Mouse (Mus musculus) kidney, adult 2 months (tissue): ENCODE data around the gene Rps28. TPM values are rescaled to one million over a fixed set of nuclear protein-coding genes. Genes with fewer than 3 reads are reported as not detected.

Experiments used
- DNase-seq: peaks from one replicate; pipeline ENCODE4 v3.0.0; 2021
- H3K27ac ChIP-seq: fragments of 200-500 bp; 2 replicates; pipeline ENCODE4 v1.5.1; 2012; ENCODE audit warnings: low read depth, low read length, control low read depth, inconsistent platforms; ENCODE audit not compliant: insufficient read depth
- H3K27me3 ChIP-seq: fragments of 200-500 bp; replicated peaks from 2 replicates; pipeline ENCODE4 v1.6.1; 2012; ENCODE audit warnings: mild to moderate bottlenecking, moderate library complexity, low read length, inconsistent platforms; ENCODE audit not compliant: control insufficient read depth, insufficient read depth
- H3K36me3 ChIP-seq: fragments of 200-500 bp; 2 replicates; pipeline ENCODE4 v1.6.1; 2012; ENCODE audit warnings: mild to moderate bottlenecking, moderate library complexity, low read length, inconsistent platforms; ENCODE audit not compliant: control insufficient read depth, insufficient read depth
- H3K4me1 ChIP-seq: fragments of 200-500 bp; 2 replicates; pipeline ENCODE4 v1.6.1; 2011; ENCODE audit warnings: low read length; ENCODE audit not compliant: control insufficient read depth, insufficient read depth
- H3K4me3 ChIP-seq: fragments of 200-500 bp; 2 replicates; pipeline ENCODE4 v1.5.1; 2011; ENCODE audit warnings: mild to moderate bottlenecking, low read depth, low read length, control low read depth; ENCODE audit not compliant: insufficient read depth
- CTCF ChIP-seq: fragments of 200-500 bp; conservative IDR thresholded peaks from 2 replicates; pipeline ENCODE4 v1.5.1; 2011; ENCODE audit warnings: low read depth, mild to moderate bottlenecking, control low read depth, low read length, moderate library complexity, mixed read lengths; ENCODE audit not compliant: insufficient read depth, insufficient read length
- POLR2A ChIP-seq: fragments of 200-500 bp; IDR thresholded peaks from one replicate; pipeline ENCODE4 v1.6.1; 2011; ENCODE audit warnings: low read depth, low read length, control low read depth
- WGBS: fragments of 180-500 bp; shearing (Covaris S2); methylation state at CpG from one replicate; pipeline ENCODE4 v1.1.7; 2018; 5-methylcytosine and 5-hydroxymethylcytosine counted together
- polyA plus RNA-seq: library from polyadenylated mRNA; depleted of rRNA; stranded (reverse); fragments of >200 nt; gene quantifications from 2 replicates; pipeline ENCODE4 v1.2.3, GENCODE M21; 2012

The Rps28 gene
- polyA plus RNA-seq, 1 experiment, result 1,023 TPM

GRCm38 (mm10) chr17:33822436-33822959, 1.9 kb downstream of the Rps28 start:
- TF ChIP-seq CTCF (no peak), POLR2A (no peak)
- Histone ChIP-seq H3K4me1 (peaks cover 15% of the 10 kb centered on the region), H3K27me3 (no peaks in the 10 kb centered on the region), H3K4me3 (no peak overlapping the region), H3K27ac (no peak overlapping the region), H3K36me3 (peaks cover 2% of the 10 kb centered on the region; the same call in 1 of the 2 replicates)
- DNase-seq, result no peak
- WGBS, result 75% methylated on average over 1 of the region's 1 CpGs

GRCm38 (mm10) chr17:33817969-33818643, 6.3 kb downstream of the Rps28 start:
- H3K27me3 ChIP-seq, result no peaks in the 10 kb centered on the region
- peak overlapping the region; percentile 2; the same call in 1 of the 2 replicates for H3K27ac ChIP-seq
- no peak for DNase-seq
- WGBS, result 18% methylated on average over 33 of the region's 33 CpGs
- H3K4me3 ChIP-seq, result peak overlapping the region; percentile 49
- H3K4me1 ChIP-seq, result peaks cover 8% of the 10 kb centered on the region; the same call in 1 of the 2 replicates
- peaks cover 2% of the 10 kb centered on the region; the same call in 1 of the 2 replicates for H3K36me3 ChIP-seq
- TF ChIP-seq CTCF (no peak), POLR2A (no peak)

- H3K4me3 ChIP-seq, result peak overlapping the region; percentile 59
- H3K27me3 ChIP-seq, result no peaks in the 10 kb centered on the region
- no peaks in the 10 kb centered on the region; the same call in 1 of the 2 replicates for H3K36me3 ChIP-seq
- WGBS, result under 1% methylated on average over 89 of the region's 89 CpGs
- H3K27ac ChIP-seq, result peak overlapping the region; percentile 80
- TF ChIP-seq CTCF, result no peak
- peaks cover 8% of the 10 kb centered on the region; the same call in 1 of the 2 replicates for H3K4me1 ChIP-seq
- DNase-seq, result peak; percentile 95
Observed at GRCm38 (mm10) chr17:33817184-33817968, 7.0 kb downstream of the Rps28 start.

GRCm38 (mm10) chr17:33816612-33817011, 7.8 kb downstream of the Rps28 start:
- peak overlapping the region; percentile 59 for H3K4me3 ChIP-seq
- no peaks in the 10 kb centered on the region for H3K27me3 ChIP-seq
- H3K36me3 ChIP-seq, result no peaks in the 10 kb centered on the region
- peaks cover 8% of the 10 kb centered on the region; the same call in 1 of the 2 replicates for H3K4me1 ChIP-seq
- peak; percentile 43 for DNase-seq
- peak overlapping the region; percentile 80 for H3K27ac ChIP-seq
- TF ChIP-seq POLR2A (no peak), CTCF (no peak)
- 40% methylated on average over 5 of the region's 5 CpGs for WGBS

GRCm38 (mm10) chr17:33815399-33815798, 9.0 kb downstream of the Rps28 start:
- peaks cover 8% of the 10 kb centered on the region; the same call in 1 of the 2 replicates for H3K4me1 ChIP-seq
- WGBS, result 90% methylated on average over 6 of the region's 6 CpGs
- H3K27ac ChIP-seq, result 0 out of 2 replicates have a peak overlapping the region, but pooled peaks have one; percentile 24

GRCm38 (mm10) chr17:33812990-33813389, 11.4 kb downstream of the Rps28 start:
- peak; percentile 83 for DNase-seq
- Histone ChIP-seq H3K27me3 (no peaks in the 10 kb centered on the region), H3K27ac (peak overlapping the region; percentile 84), H3K4me1 (peaks cover 4% of the 10 kb centered on the region; the same call in 1 of the 2 replicates), H3K36me3 (no peaks in the 10 kb centered on the region), H3K4me3 (peak overlapping the region; percentile 23)
- WGBS, result 18% methylated on average over 4 of the region's 4 CpGs
- TF ChIP-seq POLR2A, result no peak
- no peak for TF ChIP-seq CTCF

More at GRCm38 (mm10) chr17:33815399-33815798, 9.0 kb downstream of the Rps28 start:
- no peak overlapping the region for H3K4me3 ChIP-seq
- no peak for TF ChIP-seq CTCF
- no peak for TF ChIP-seq POLR2A
- DNase-seq, result no peak
- H3K27me3 ChIP-seq, result no peaks in the 10 kb centered on the region
- H3K36me3 ChIP-seq, result no peaks in the 10 kb centered on the region
